Mouse (Mus musculus) left cerebral cortex, adult 8-10 months (tissue): ENCODE measurements around the gene Tmem186. TPM values are rescaled to one million over a fixed set of nuclear protein-coding genes. Genes with fewer than 3 reads are reported as not detected.

Experiments
- DNase-seq, 2 experiments: peaks; one replicate each; pipeline ENCODE4 v3.0.0; 2022; ENCODE audit warnings: low spot score in 2 of 2
- total RNA-seq, 4 experiments: library from RNA; stranded (reverse); gene quantifications; 2 replicates each; pipeline ENCODE4 v1.2.4; 2022

Gene Tmem186
- total RNA-seq, 4 experiments from 2014 or later = 12.5 to 14.2 (median 13.5) TPM

DNA sequence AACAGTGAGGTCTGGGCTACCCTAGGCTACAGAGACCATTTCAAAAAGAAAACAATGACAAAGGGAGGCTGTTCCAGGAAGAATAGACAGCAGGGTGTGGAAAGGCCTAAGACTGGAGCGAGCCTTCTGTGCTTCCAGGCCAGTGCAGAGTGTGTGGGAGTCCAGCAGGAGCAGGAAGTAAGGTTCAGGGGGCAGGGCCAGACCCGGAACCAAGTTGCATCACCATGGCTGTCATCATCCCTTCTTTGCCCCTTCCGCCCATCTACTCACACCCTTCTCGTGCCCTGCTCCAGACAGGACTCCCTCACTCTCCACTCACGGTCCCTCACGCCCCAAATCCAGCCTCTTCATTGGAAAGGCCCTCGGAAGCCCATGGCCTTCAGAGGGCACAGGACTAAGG lies 29.7 kb upstream of the Tmem186 start:
- DNase-seq = no peak

DNA sequence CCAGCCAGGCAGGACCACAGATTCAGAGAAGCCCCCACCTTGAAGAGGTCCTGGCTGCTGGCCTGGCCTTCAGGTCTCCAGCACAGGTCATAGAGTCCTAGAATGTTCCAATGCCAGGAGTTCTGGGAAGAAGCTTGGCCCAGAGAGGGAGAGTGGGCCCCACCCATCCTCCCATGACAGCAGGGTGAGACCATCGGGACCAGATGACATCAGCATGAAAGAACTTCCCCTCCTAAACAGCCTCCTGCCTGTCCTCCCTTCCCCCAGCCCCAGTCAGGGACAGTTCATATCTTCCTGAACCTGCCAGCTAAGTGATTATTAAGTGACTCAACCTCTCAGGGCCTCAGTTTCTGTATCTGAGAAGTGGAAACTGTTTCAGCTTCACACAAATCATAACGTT lies 28.9 kb upstream of the Tmem186 start:
- DNase-seq = no peak

DNA sequence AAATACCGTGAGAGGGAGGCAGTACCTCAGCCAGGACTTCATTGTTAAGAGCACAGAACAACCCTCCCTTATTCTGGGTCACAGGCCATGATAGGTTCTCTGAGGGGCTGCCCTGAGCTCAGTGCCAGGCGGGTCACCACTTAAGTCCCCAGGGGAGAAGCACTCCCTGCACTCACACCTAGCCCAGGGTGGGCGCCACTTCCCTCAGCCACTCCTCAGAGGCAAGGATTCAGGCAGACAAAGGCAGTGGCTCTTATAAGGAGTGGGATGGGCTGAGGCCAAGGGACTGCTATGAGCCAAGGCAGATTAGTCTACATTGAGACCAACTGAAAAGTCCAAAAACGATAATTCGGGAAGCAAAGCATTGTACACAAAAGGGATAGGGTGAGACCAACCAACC lies 27.9 kb upstream of the Tmem186 start:
- no peak for DNase-seq

DNA sequence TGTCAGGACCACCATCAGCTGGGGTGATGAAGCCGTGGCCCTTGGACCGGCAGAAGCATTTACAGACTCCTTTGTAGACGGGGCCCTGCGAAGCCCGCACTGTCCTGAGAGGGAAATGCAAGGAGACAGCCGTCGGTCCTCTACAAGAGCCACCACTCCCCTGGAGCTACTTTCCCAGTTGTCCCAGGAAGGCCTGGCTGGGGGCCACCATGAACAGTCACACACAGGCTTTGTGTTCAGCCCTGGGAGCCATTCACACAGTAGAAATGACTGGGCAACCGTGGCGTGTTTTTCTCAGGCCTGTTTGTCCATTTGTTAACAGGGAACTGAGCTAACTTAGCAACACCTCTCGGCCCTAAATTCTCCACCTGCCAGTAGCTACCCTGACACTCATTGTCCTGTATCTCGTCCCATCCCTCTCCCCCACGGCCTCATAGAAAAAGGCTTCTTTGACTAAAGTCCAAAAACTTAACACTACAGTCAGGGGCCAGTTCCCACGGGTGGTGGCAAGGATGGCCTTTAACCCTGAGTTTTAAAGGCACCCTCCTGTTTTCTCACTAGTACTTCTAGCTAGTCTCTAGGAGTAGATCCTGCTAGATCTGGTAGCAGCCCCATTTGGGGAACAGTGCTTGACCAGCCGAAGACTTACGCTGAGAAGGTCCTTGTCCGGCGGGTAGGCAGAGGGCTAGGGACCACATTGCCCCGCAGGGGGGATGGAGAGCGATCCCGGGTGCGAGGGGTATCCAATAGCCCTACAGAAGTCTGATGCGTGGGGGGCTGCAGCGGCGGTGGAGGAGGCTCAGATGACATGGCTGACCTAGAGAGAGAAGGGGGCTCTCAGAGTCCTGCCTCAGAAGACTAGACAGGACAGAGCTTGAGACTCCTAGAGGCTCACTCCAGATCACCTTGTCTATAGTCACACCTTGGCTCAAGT lies 26.4 kb upstream of the Tmem186 start:
- no peak for DNase-seq

DNA sequence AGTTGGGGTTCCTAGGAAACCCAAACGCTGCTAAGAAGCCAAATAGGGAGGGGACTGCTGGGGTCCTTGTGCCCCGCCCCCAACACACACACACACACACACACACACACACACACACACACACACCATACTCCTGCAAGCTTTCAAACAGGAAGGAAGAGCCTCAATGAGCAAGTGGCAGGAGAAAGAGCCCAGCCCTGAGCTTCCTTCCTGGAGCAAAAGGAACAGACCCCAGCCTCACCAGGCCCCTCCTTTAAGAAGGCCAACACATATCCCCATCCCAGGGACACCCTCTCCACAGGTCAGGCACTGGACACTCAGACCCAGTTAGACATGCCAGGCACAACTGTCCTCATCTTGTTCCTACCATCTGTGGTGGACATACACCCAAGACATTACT lies 25.5 kb upstream of the Tmem186 start:
- DNase-seq = no peak

DNA sequence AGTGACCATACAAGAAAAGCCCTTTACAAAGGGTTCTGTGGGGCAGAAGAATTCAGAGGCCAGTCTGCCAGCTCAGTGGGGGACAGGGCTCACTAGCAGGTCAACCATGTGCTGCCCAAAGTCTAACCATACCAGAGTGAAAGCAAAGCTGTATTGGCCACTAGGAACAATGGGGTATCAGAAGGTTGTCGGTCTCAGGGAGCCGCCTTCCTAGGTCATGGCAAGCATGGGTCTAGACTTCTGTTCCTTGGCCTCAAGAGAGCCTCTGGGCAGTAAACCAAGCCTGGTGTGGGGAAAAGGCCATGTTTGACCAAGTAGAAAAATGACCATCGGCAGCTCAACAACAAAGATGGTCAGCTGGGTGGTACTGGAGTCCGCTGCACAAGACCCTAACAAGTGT lies 21.3 kb upstream of the Tmem186 start:
- no peak for DNase-seq

DNA sequence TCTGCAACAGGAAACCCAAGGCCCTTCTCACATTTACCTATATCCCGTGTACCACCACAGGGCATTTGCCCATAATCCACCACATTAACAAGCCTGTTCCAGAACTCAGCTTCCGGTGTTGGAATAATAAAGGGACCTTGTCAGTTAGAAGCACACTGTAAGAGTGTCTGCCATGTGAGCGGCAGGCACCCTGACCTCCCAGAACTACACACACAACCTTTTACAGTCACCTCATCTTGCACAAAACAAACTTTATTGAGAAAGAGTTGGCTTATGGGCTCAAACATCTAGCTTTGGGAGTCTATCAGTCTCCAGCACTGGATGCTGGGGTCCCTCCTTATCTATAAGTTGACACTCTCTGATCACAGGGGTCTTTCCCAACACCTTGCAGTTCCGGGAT lies 20.8 kb upstream of the Tmem186 start:
- no peak for DNase-seq

DNA sequence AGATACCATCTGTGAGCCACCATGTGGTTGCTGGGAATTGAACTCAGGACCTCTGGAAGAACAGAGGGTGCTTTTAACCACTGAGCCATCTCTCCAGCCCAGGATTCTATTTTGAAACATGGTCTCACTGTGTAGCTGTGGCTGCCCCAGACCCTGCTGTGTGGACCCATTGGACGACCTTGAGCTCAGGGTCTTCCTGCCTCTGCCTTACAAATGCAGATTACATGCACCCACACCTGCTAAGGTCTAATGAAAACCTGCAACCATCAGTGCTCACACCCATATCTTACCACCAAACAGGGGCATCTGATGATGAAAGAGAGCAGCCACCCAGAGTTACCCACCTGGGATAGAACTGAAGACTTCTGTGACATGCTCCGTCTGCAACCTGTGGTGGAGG lies 18.7 kb upstream of the Tmem186 start:
- DNase-seq = no peak

DNA sequence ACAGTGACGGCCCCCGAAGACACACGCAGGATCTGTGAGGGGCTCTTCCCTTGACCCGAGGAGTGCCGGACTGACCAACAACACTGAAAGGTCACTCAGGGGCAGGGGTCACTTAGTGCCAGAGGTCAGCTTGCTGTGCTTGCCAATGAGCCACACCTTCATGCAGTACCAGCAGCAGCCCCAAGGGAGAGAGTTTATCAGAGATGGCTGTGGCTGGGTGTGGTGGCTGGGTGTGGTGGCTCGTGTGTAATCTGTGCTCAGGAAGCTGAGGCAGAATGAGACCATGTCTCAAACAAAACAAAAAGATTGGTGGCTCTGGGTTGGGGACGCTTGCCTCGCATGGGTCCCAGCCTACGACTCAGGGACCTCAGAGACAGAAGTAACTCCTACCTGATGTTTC lies 18.1 kb upstream of the Tmem186 start:
- DNase-seq = no peak

DNA sequence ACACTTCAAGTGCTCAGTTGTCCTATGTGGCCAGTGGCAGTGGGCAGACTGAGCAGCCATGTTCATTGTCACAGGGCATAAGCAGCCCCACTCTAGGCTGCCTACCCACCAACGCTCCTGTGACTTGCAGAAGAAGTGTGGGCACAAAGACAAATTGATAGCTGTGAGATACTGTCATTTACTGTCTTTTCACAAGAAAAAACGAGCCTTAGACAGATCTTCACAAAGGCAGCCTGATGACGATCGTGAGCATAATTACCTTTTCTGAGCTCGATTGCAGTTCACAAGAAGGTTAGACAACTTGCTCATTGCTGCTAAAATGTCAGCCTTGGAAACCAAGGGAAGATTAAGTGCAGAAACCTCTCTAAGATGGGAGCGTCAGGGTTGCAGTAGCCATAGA lies 17.6 kb upstream of the Tmem186 start:
- no peak for DNase-seq

DNA sequence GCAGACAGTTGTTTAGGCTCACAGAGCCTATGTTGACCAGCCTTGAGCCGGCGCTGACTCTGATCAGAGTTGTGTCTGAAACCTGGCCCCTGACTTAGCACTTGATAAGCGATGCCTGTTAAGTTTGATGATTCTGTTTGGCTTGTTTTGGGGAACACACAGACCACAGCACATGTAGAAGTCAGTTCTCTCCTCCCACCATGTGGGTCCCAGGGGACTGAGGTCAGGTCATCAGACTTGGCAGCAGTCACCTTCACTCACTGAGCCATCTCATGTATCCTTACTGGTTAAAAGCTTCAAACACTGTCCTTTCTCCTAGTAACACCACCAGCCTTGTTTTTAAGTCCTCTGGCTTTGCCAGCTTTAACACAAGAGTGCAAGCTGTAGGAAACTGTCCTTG lies 12.5 kb upstream of the Tmem186 start:
- DNase-seq = no peak

DNA sequence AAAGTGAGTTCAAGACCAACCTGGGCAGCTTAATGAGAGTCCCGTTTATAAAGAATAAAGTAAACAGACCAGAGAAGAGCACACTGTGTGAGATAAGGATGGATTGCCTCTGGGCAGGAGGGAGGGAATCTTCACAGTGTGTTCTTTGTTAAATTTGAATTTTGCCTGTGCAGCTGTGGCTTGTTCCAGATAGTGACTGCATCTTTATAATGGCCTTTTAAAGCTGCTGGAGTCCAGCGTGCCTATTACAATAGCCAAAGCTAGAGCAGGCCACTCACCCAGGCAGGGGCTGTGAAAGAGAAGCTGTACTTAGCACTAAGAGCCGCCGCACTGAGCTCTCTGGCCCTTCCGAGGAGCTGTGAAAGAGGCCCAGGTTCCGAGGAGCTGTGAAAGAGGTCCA lies 8.0 kb upstream of the Tmem186 start:
- no peak for DNase-seq

DNA sequence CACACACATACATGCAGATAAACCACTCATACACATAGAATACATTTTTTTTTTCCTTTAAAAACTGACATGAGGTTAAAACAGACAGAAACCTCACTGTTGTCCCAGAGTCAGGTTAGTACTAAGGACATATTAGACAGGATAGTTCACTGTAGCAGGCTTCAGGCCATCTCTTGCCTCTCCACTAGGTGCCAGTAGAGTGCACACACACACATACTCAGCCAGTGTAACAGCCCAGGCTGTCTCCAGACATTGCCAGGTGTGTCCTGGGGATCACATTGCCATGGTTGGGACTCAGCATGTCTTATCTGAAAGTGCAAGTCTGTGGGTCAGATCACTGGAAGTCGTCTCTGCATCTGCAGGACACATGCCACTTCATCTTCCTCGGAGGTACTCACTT lies 6.3 kb upstream of the Tmem186 start:
- DNase-seq = no peak

DNA sequence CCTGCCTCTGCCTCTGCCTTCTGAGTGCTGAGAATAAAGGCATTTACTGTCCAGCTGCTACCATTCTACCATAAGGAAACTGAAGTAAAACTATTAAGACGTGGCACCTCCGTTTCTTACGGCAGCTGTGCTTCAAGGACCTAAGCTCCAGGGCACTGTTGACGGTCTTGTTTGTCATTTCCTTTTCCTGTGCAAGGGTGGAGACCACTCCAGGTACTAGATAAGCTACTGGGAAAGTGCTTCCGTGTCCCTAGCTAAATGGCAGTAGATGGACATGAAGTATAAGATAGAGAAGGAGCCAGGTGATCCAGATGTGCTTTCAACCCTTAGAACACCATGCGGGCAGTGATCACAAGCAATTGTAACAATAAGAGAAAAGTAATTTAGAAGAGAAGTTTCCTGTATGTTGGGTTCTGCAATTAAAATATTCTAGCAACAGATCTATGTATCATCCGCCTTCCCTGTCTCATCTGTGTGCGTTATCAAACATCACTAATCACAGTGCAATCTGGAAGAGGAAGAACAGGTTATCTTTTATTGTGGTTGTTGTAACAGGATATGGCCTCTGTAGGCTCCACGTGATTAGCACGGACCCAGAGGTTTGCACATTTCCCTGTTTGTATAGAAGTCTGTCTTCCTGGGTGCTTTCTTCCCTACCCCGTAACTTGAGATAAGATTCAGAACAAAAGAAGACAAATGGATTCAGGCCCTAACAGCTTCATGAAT lies 2.1 kb upstream of the Tmem186 start:
- no peak for DNase-seq

DNA sequence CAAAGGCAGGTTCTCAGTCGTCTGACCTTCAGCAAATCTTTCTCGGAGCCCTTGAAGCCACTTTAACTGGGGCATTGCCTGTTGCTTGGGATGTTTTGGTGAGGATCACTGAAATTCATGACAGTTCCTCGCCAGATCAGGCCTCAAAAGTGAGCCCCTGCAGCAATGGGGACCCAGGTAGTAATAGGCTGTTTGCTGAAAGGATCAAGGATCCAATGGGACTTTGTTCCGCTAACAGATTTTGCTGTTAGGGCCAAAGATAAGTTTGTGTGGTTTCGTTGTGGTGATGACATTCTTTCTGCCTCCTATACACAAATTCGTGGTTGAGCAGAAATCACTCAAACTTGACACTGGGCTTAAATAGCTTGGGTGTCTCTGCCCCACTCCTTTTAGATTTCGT lies 619 bp upstream of the Tmem186 start:
- no peak for DNase-seq

DNA sequence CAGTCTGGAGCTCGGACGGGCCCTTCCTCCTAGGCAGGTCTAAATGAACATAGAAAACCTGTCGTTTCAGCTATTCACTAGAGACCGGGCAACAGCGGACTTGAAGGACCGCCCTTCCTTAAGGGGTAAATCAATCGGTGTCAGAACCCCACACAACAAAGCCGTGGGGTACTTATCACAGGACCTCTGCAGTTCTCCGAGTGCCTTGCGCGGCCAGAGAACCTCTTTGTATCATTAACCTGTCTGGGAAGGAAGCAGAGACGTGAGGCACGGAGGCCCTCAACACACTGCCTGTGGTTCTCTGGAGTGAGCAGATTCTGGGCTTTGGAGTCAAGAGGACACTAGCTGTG lies 670 bp downstream of the Tmem186 start:
- no peak for DNase-seq

DNA sequence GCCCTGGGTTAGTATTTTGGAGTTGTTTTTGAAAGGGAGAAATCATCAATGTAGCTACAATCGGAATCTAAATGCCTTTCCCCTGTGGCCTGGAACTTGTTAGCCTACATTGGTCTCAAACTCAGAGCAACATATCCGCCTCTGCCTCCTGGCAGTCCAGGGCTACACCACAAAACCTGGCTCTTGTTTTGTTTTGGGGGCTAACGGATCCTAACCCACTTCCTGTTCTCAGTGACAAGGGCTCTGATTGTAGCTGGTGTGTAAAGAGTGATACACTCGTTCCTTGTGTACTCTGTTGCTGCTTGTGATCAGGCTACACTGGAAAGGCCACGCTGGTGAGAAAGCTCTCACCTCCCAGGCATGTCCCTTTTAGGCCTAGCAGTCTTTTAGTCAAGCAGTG lies 6.1 kb downstream of the Tmem186 start:
- no peak for DNase-seq

DNA sequence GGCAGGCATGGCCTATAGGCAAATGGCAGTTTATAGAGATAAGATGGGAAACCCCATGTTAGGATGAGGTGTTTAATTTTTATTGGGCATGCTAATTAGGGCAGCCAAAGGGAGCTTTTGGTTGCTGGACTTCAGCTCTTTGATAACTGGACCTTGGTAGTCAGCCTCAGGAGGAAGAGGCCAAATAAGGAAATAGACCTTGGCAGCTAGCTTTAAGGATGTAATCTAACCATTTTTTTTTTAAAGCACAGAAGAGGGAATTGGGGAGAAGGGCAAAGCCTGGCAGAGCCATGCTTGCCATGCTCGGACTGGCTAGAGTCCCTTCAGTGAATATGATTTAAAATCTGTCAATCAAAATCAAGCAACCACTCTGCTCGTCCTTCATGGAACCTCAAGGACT lies 7.1 kb downstream of the Tmem186 start:
- no peak for DNase-seq

DNA sequence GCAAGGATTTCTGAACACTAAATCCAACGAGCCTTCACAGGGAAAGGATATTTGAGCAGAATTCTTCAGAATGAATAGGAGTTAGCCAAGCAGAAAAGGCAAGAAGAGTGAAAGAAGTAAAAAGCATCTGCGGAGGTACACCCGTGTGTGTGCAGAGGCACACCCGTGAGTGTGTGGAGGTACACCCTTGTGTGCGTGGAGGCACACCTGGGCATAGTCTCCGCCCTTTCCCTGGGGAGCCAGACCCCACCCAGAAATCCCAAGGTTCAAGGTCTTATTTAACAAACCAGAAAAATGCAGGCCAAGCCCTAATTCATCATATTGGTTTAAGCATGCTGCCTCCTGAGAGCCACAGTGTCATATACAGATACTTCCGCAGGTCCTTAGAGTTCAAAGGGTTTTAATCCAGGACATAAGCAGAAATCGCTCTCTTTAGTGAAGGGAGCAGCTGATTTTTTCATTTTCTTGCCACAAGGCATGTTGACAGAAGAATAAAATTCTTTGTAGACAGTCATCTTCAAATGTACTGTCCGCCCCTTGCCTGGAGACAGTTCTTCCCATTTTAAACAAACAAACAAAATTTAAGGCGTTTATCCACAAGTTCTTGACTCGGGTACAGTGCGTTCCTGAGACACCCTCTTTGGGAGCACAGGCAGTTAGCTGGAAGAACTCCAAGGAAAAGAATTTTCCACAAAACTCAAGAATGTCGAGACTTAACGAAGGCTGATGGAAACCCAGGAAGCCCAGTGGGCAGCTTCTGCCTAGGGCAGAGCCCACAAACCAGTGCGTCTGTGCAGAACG lies 17.0 kb downstream of the Tmem186 start:
- DNase-seq = no peak

DNA sequence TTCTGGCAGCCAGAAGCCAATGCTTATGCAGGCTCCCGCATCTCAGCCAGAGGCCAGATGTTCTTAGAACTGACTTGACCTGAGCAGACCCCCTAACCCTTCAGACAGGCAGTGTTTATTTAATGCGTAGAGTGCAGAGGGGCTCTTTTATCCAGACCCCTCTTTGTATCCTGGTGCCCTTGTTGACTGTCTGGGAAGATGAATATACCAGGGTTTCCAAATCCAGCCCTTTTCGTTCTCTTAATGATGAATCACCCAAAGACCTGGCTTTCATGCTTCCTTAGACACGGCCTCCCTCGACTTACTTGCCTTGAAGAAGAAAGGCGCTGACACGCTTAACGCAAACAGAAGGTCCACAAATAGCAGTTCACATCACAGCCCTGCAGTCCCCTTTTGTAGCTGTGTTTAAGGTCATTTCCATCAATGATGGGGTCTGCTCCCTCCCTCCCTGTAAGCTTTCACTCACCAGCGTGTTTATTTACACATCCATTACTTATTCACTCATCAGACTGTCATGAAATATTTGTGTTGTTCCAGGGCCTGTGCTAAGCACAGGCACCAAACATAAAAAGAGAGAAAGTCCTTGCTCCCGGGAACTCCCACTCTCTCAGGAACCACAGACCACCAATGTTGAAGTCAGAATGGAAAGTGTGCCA lies 17.7 kb downstream of the Tmem186 start:
- no peak for DNase-seq

DNA sequence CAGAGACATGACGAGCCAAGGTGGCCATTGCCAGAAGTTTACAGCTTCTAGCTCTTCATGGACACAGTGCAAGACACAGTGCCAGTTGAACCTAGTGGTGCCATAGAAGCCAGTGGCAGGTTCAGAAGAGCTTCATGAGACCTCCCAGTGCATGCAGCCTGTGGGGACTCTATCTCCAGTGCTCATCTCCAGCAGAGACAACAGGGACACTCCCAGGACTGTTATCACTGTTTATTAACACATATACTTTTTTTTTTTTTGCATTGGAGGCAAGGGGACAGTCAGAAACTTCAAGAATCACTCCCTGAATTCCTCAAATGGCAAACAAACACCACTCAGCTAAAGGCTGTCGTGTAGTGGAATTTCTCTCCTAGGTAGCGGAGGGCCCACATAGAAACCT lies 24.1 kb downstream of the Tmem186 start:
- DNase-seq = no peak

DNA sequence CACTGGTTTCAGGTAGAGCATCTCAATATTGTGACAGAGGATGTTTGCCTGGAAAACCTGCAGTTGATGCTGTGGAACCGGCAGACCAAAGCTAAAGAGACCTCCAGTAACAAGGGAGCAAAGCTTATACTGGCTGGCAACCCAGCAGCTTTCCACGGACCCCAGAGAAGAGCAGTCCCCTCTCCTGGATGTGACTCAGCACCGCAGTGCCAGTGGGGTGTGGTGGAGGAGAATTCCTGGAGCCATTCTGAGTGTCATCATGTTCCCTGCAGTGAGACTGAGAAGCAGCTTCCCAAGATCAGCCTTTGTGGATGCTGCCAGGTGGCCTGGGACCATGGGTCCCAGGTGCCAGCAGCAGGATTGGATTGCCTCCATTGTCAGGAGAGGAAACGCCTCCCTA lies 24.5 kb downstream of the Tmem186 start:
- DNase-seq = no peak
